Mouse (Mus musculus) frontal cortex, postnatal 25 days (tissue): ENCODE data around the gene Fcgr4.
"Not testable (repeated sequence)": the region's sequence is repeated elsewhere in the genome, so short reads cannot be mapped to it uniquely, and the experiment has no call there.

Experiments used
- DNase-seq, 2 experiments: peaks; one replicate each; pipeline ENCODE4 v3.0.0; 2022; ENCODE audit warnings: low spot score in 2 of 2

Fcgr4 gene

DNA sequence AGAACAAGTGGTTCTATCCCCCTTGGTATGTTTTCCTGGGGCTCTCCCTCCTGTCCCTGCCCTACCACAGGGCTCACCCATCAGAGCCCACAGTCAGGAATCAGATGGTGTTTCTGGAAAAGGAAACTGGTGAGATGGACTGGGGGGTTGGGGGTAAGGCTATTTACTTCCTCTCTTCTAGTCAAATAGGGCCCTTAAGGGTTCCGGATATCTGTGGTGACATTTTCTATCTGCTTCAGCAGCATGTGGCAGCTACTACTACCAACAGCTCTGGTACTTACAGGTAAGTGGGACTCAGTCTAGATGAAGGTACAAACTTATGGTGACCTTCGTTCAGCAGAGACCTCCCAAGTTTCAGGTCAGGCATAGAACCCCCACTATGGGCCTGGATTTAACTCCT, at the start of gene Fcgr4:
TSS of gene Fcgr4 (plus strand) at position 184 of the 400 bp plus-strand sequence.
- no peak for DNase-seq

DNA sequence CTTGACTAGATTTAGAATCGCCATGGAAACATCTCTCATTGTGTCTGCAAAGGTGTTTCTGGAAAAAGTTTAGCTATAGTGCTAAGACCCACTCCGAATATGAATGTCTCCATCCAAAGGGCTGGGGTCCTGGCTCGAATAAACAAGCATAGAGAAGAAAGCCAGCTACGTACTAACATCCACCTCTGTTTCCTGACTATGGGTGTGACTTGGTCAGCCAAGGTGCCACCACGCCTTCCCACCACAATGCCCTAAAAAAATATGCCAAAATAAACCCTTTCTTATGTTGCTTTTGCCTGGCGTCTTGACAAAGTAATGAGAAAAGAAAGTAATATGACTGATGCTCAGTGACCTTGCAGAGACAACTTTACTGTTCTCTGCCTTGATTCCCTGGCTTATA, 46.2 kb upstream of the Fcgr4 start:
- DNase-seq = no peak

DNA sequence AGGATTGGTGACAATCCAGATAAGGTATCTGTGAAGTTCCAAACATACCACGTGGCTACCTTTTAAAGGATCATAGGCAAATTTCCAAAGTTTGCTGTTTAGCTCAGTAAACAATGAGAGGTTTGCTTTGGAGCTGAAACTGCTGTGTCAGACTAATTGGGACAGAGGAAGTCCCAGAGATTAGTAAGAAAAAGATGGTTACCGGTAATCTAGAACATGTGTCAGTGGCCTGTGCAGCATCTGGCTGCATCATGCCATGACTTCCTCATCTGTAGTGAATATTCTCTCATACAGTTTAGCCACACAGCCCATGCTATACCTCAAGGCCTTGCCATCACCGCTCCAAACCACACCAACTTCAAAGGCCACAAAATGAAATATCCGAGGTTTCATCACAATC, 45.8 kb upstream of the Fcgr4 start:
- no peak for DNase-seq

DNA sequence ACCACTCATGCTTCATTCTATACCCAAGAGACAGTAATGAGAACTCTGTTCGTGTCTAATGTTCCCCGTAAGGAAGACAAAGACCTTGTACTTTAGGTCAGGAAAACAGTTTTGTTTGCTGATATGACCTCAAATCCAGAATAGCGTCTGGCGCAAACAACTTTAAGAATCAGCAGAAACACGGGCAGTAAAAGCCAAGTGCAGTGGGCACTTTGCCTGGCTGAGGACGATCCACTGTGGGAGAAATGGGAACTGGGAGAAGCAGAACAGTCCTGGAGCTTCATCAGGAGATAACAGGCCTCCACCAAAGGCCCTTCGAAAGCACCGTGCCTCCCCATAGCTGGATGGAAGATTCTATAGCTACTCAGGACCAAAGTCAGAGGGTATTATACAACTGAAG, 44.5 kb upstream of the Fcgr4 start:
- no peak for DNase-seq

DNA sequence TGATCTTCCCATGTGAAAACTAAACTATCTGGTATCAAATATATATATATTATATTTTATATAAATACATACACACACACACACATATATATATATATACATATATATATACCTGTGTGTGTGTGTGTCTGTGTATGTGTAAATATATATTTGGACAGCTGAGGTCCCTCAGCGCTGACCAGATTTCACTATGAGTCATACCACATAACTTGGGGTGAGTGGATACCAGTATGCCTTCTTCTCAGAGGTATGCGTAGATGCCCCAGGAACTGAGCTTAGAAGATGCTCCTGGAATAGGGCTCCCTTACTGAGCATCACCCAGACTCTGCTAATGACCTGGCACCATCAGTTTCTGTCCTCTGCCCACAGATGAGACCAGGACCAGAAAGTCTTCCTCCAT, 44.0 kb upstream of the Fcgr4 start:
- no peak for DNase-seq

DNA sequence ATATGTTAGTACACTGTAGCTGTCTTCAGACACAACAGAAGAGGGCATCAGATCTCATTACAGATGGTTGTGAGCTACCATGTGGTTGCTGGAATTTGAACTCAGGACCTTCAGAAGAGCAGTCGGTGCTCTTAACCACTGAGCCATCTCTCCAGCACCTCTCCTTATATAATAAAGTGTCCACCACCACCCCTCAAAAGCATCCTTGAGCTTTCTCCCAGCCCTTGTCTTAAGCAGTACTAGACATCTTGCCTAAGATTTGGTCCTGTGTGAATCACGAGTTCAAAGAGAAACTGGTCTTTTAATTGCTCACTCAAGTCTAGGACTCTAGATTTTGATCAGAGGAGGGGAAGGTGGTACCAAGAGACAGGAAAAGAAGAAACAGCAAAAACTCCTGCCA, 43.4 kb upstream of the Fcgr4 start:
- DNase-seq = not testable (repeated sequence)

DNA sequence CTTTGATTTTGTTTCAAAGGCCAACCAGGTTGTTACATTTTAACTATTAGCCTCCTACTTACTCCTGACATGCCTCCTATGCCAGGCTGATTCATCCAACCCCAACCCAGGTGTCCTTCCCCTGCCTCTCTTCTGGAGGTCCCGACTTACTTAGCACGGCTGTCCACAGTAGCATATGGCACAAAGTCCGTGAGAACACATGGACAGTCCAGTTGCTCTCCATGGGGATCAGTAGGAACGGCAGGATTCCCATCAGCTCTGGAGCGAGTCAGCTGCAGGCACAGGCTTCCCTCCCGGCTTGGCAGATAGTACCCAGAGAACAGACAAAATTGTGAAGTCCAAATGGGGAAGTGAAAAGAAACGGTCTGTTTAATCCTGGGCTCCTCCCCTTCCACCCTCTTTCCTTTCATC, 43.0 kb upstream of the Fcgr4 start:
- no peak for DNase-seq

DNA sequence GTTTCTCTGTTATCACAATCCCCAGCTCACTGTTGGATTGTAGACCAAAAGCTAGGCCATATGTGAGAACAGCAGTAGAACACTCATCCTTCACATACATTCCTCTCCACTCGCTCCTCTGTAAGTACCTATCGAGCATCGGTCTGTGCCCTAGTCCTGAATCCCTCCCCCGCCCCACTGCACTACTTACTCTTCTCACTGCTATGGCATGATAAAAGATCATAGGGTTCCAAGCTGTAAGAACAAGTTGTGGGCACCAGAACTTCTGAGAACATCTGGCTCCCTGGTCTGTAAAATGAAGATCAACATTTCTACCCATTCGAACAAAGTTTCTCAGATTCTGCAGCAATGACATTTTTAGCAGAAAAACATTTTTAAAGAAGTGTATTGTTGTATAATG, 42.3 kb upstream of the Fcgr4 start, which contains the start of gene Fcgr2b:
TSS of gene Fcgr2b (minus strand) at position 101 of the 400 bp plus-strand sequence.
- no peak for DNase-seq

DNA sequence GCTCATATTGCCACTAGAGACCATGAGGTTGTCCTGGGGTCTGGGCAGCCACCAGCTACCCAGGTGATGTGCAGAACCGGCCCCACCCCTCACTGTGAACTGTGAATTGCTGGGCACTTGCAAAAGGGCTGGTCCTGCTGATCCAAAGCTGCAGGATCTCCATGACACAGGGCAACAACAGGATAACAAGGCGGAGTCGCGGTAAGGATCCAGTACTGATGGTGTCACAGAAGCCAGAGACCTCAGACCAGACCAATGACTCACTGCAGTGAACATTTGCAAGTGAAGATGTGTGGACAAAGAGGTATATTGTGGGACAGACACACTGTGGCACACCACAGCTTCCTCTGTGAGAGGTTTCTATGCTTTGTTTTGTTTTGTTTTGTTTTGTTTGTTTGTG, 40.1 kb upstream of the Fcgr4 start:
- DNase-seq = no peak

DNA sequence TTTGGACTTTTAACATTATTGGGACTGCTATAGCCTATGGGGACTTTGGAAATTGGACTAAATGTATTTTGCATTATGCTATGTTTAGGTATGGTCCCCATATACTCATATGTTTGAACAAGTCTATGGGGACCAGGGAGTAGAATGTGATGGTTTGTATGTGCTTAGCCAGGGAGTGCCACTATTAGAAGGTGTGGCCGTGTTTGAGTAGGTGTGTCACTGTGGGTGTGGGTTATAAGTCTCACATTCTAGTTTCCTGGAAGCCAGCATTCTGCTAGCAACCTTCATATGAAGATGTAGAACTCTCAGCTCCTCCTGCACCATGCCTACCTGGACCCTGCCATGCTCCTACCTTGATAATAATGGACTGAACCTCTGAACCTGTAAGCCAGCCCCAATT, 37.0 kb upstream of the Fcgr4 start:
- DNase-seq = not testable (repeated sequence)

DNA sequence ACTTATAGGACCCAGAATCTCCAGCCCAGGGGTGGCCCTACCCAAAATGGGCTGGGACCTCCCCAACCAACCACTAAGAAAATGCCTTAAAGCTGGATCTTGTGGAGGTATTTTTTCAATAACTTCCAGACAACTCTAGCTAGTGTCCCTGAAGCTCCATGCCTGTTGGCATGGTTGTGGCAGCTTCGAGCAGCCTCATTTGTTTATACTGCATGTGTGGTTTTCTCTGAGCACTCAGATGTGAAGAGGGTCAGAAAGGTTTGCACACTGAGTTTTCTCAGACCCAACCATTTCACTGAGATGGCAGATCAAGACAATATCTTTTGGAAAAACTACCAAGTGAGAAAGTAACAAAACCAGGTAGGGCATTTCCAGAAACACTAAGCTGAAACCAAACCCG, 36.4 kb upstream of the Fcgr4 start:
- no peak for DNase-seq

DNA sequence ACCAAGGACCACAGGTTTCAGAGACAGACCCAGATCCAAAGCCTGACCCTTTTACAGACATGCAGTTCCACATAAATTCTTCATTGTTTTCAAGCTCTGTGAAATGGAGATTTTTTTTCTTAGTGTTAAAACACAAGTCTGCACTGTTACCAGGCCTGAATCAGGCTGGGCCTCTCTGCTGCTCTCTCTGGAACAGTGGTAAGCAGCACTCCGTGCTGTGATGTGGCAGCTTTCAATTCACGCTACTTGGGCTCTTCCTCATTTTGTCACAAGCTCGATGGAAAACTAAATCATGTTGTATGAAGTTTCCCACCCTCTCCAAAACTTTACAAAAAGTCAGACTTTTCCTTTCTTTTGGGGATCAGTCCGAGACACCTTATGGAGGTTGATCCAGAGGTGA, 35.7 kb upstream of the Fcgr4 start:
- no peak for DNase-seq

DNA sequence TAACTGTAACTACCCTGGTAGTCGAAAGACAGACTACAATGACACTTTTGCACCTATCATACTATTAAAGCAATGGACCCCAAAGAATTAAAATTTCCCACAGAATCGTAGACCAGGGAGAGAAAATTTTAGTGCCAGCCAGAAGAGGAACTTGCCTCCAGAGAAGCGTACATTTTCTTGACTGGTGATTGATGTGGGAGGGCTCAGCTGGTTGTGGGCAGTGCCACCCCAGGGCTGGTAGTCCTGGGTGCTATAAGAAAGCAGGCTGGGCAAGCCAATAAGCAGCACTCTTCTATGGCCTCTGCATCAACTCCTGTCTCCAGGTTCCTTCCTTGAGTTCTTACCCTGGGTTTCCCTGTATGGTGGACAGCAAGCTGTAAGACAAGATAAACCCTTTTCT, 33.6 kb upstream of the Fcgr4 start:
- no peak for DNase-seq

DNA sequence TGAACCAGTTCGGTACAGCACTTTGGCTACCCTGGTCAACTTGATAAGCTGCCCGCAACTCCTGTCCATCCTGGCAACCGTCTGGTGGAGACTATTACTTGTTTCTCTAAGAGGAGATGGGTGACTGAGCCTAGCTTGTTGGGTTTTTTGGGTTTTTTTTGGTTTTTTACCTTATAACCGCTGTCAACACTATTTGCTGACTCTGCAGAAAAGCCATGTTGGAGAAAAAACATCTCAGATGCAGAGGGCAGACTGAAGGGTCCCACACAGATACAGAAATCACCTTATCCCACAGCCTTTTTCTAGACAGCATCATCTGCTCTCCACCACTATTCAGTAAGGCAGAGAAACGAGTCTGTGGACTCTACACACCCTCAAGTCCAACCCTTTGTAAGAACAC, 32.9 kb upstream of the Fcgr4 start:
- no peak for DNase-seq

DNA sequence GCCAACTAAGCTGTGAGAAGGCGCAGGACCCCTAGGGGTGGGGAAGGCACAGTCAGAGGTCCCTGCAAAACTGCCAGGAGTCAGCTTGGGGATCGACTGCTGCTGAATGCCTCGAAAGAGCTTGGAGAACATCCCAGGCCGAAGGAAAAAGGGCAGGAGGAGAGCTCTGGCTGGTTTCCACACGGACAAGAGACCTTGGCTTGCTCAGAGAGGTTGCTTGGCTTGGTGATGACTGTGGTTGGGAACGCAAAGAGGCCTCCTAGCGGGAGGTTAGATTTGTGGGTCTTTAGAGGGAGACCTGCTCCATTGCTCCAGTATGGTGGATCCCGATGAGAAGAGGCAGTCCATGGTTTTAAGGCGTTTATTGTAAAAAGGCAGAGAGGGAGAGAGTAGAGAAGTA, 29.1 kb upstream of the Fcgr4 start:
- DNase-seq = no peak

DNA sequence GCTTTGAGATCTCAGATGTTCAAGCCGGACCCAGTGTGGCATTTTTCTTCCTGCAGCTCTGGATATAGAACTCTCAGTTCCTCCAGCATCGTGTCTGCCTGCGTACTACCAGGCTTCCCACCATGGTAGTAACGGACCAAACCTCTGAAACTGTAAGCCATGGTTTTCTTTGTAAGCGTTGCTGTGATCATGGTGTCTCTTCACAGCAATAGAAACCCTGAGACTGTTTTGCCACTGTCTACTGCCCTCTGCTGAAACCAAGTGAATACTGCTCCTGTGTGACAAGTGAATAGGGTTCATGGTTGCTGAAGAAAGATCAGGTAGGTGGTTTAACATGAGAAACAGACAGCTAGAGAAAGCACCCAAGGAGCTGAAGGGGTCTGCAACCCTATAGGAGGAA, 26.2 kb upstream of the Fcgr4 start:
- peak in 1 of 2 experiments; percentile 36 for DNase-seq

DNA sequence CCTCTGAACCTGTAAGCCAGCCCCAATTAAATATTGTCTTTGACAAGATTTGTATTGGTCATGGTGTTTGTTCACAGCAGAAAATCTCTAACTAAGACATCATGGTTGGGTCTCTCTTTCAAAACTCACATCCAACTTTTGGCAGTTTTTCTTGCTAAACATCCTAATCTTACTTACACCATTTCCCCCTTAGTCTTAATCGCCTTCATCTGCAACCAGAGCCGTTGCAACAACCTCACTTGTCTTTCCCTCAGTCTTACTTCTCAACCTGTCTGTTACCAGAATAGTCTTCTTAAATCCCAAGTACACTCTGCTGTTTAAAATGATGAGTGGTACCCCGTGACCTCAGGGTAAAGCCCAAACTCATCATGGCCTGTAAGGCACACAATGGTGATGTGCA, 22.7 kb upstream of the Fcgr4 start:
- no peak for DNase-seq

DNA sequence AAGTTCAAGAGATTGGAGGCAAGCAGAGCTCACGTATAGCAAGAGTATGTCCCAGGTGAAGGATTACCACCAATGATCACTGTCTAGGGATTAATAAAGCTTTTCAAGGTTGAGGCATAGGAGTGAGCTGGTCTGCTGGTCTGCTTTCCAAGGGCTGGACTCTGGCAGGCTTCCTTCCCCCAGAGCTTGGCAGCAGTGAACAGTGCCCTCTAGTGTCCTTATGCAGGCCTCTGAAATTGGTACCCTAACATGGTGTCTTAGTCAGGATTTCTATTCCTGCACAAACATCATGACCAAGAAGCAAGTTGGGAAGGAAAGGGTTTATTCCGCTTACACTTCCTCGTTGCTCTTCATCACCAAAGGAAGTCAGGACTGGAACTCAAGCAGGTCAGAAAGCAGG, 22.0 kb upstream of the Fcgr4 start:
- DNase-seq = peak; percentile 22 to 50

DNA sequence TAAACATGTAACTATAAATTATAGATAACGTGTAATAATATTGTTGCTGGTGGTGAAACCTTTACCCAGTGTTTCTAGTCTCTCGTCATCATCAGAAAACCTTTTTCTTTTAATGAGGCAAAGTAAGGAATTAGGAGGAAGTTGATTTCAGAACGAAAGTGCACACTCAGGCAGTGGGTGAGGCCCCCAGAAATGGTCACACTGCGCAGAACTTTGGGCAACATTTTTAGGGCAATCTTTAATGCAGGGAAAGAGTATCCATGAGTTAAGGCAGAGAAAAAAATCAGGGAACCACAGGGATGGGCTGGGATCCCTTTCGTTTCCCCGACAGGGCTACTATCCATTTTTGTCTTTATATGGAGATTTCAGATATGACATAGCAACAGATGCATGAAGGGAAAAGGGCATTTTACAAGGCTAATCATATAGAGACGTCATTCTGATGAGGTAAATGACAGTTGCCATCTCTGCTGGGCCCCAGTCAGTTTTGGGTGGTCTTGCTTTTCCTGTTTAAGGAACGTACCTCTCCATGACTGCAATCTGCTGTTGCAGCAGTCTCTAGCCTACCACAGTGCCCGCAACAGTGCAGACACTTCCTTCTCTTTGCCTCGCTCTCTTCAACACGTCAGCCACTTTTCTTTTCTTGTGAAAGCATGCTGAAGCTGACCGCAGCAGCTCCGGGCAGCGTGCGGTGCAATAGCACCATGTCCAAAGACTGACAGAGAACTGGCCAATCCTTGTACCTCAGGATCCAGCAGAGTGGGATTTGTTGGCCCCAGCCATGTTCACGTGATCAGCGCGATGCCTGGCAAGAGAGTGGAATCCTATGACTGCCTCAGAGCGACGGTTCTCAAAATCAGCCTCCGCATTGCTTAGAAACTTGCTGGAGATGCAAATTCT, 20.7 kb upstream of the Fcgr4 start:
- peak; percentile 44 to 45 for DNase-seq

DNA sequence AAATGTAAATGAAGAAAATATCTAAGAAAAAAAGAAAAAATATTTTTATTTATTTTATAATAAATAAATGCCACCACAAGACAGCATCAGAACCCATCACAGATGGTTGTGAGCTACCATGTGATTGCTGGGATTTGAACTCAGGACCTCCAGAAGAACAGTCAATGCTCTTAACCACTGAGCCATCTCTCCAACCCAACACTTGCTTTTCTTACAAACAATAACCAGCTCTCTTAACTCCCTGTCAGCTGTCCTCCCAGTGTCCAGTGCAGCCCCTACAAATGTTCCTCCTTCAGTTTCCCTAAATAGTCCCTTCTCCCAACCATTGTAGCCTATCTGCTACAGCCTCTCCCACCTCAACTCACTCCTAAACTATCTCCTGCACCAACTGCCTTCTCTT, 18.9 kb upstream of the Fcgr4 start:
- DNase-seq = no peak

DNA sequence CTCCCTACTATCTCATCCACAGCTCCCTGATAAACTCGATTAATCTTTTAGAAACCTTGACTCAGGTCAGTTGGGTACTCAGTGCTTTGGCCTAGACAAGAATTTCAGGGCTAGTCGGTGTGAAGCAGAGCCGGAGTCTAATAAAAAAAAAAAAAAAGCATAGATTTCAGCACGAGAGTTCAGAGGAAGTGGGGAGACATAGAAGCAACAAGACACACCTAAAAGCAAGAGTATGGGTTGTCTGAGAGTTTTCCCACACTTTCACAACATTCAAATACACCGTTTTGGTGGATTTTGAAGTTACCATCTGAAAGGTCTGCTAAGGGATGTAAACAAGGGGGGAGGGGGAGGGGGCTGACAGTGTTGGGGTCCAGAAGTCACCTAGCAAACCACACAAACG, 13.6 kb upstream of the Fcgr4 start:
- DNase-seq = no peak

DNA sequence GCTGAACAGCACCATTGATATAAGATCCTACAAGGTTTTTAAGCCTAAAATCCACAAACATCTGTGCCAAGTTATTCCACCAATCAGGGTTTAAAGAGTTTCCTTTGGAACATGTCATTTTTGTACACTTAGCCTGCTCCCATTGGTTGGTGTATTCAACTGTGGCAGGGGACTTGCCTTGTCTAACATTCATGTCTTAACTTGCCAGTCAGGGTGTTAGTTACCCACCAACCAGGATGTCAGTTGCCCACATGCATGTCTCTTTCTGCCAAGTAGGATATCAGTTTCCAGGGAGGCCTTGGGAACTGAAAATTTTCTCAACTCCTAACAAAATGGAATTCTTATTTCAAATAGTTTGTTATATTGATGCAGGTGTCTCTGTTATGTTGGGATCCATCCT, 13.1 kb upstream of the Fcgr4 start:
- DNase-seq = no peak

DNA sequence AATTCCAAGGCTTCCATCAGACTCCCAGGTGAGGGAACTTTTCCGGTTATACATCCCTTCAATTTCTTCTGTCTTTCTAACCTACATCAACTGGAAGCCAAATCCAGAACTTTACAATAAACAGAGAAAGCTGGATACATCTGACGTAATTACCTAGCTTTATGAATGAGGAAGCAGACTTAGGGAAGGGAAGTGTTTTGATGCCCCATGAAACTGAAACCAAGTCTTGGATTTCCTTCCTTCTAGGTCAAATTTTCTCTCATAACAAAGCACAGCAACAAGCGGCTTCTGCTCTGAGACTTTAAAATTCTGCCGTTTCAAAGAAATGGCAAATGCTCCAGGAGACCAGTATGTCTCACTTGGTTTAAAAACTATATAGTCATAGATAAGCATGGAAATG, 12.4 kb upstream of the Fcgr4 start:
- no peak for DNase-seq

DNA sequence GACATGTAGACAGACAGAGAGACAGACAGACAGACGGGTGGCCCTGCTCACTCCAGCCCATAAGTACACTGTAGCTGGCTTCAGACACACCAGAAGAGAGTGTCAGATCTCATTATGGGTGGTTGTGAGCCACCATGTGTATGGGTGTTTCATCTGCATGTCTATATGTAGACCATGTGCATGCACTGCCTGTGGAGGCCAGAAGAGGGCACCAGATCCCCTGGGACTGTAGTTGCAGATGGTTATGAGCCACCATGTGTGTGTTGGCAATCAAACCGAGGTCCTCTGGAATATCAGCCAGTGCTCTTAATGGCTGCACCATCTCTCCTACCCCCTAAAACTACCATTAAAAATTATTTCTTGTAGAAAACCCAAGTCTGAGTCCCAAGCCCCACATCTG, 11.8 kb upstream of the Fcgr4 start:
- DNase-seq = no peak
